Mouse (Mus musculus): ENCODE results near the gene Agbl4. TPM values are rescaled to one million over a fixed set of nuclear protein-coding genes. Genes with fewer than 3 reads are reported as not detected.
A peak's percentile ranks its signal among the peaks of the same experiment; 100 is the strongest.

Gene Agbl4
- total RNA-seq, 2 experiments from 2014 or later, result 4.6 to 5.2 TPM

DNA sequence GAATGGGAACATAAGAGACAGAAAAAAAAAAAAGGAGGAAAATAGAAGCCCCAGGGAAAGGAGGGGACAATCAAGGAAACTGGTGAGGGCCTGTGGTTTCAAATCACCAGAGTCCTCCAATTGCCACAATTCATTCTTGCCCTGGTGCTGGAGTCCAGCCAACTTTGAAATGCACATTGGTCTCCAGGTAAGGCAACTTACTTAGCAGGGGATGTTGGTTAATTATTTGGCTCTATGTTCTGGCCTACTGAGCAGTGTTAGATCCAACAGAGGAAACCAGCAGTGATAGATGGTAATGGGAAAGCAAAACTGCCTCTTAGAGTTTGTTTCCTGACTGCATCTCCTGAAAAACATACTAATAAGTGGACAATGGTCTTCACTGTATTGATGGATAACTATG, 979.7 kb downstream of the Agbl4 start:
- intact Hi-C loops (cut with DNase I), result no loop called here
- no peak for DNase-seq

DNA sequence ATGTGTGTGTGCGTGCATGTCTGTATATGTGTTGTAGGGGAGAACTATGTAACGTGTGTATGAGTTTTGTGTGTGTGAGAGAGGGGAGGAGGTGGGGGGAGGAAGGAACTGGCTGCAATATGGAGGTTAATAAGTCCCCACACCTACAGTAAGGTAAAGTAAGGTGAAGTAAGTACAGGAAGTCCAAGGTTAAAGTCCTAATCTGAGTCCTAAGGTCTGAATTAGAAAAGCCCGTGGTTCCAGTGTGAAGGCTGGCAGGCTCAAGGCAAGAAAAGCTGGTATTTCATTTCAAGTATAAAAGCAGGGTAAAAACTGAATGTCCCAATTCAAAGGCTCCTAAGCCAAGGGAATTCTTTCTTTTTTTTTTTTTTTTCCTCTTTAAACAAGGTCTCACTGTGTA, 980.6 kb downstream of the Agbl4 start:
- DNase-seq, result no peak
- intact Hi-C loops (cut with DNase I), result no loop called here

DNA sequence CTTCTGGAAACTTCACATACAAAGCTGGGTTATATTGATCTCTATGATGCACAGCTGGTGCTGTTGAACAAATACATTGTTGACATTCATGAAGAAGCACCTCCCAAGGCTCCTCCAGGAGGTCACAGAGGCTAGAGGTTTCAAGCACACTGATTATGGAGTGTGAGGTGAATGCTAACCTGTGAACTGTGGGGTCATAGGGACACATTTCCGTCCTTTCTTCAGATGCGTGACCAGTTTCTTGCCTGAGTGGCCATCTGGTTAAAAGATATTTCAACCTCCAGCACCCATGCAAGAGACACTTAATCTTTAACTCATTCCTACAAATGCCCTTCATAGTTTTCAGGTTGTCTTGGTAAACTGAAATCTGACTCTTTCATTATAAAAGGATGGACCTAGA, 985.6 kb downstream of the Agbl4 start:
- no peak for DNase-seq
- intact Hi-C loops (cut with DNase I), result no loop called here

DNA sequence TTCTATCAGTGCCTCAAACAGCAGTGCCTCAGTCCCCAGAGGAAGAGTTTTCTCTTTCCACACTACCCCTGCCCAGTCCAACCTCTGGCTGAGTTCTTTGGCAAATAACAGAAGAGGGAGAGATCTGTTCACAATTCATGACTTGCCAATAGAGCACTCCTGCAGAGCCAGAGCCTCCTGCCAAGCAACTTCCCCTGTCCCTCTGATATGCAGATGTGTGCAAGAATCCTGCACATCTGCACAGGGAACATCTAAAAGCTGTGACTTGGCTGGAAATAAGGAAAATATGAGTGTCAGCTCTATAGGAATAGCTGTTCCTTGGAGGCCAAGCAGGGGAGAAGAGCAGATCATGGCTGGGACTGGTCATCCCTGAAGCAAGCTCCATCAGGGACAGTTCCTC, 993.3 kb downstream of the Agbl4 start:
- DNase-seq, result no peak
- intact Hi-C loops (cut with DNase I), result no loop called here

DNA sequence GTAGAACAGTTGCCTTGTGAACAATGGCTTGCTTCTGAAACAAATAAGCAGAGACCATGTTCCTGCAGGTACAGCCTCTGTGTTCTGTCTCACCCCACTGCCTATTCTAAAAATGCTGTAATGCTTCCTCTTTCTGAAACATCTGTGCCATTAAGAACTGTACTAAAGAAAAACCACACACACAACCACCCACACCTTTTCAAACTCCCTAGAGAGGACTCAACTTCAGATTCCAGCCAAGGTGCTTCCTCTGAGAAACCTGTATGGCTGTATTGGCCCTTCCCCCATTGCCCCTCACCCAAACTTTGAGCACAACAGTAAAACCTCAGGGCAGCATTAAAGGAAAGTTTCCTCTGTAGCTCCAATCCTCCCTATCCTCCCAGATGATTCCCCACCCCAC, 1002.3 kb downstream of the Agbl4 start:
- intact Hi-C loops (cut with DNase I), result no loop called here
- no peak for DNase-seq

DNA sequence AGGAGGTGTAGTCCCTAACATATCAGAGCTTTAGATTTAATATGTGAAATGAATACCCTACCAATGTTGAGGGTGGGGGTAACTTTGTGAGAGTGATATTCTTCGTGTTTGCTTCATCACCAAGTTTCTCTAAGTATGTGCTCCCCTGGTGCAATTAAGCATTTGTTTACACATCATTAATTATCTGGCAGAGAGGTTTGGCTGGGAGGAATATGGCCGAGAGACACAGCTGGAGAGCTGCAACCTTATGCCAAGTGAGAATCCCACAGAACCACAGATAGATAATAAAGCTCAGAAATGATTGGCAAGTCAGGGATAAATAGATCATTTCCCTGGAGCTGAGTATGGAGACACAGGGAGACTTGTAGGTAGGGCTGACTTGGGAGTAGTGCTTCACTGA, 1003.2 kb downstream of the Agbl4 start:
- intact Hi-C loops (cut with DNase I), result no loop called here
- DNase-seq, result peak; percentile 8

DNA sequence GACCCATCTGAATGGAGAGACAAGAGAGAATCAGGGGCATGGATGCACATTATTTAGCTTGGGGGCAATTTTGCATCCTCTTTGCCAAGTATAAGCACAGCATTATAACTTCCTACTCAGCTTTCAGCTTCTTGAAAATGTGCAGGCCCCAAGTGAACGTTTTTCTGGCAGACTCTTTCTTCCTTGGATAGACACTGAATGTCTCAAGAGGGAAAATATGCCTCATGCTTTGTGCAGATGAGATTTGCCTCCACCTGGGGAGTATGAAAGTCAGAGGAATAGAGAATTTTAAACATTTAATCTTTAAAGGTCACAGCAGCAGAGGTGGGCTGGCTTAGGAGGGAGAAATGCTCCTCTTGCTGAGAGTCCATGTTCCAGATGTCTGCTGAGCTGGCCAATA, 1005.8 kb downstream of the Agbl4 start:
- intact Hi-C loops (cut with DNase I), result no loop called here

DNA sequence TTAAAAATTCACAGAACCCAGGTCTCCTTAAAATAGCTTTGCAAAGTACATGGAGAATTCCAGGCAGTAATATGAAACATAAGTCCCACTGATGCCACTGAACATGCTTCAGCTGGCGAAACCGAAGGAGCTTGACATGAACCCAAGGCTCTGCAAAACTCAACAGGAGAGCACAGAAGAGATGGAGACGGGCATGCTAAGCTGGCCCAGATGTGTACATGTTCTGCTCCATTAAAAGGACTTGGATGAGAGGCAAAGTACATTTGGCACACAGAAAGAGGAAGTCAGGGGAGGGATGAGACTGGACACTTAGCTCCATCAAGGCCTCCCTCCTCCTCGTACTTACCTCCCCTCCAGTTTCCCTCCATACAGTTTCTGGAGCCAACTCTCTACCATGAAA, 1013.3 kb downstream of the Agbl4 start:
- intact Hi-C loops (cut with DNase I), result no loop called here
- DNase-seq, result no peak

More for the DNA sequence above, 1005.8 kb downstream of the Agbl4 start:
- no peak for DNase-seq

DNA sequence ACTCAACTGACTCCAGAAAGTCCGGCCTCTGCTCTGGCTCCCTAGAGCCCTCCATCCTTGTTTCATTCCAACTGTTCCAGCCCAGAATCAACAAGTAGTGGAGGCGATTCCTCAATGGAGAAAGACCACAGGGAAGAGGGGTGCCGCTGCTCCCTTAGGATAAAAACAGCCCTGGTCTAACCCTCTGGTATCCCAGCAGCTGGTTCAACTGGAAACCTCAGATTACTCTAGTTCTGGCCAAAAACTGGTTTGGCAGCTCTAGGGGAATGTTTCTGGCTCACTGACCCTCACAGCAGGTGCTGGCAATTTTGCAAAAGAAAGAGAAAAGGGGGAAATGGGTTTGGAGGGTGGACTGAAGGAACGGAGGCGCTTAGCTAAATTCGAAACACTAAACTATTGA, 1016.9 kb downstream of the Agbl4 start:
- intact Hi-C loops (cut with DNase I), result no loop called here
- peak; percentile 63 for DNase-seq

DNA sequence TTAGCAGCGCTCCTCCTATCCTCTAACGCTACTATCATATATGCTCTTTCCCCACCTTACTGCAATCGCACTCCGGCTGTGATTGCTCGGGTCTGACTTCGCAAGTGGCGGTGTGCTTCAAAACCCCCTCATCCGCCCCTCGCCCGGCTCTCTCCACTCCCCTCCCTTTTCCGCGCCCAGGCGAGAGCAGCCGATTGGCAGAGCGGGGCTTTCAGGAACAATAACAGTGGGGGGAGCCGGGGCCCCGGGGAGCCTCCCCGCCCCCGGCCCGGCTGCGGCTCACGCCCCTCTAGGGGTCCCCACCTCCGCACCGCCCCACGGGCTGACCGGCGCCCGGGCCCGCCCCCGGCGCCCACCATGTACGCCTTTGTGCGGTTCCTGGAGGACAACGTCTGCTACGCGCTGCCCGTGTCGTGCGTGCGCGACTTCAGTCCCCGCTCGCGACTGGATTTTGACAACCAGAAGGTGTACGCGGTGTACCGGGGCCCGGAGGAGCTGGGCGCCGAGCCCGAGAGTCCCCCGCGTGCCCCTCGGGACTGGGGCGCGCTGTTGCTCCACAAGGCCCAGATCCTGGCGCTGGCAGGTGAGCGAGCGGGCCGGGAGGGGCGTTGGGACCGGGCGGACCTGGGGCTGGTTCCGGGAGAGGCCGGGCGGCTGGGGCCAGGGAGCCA, 1017.5 kb downstream of the Agbl4 start, which contains the start of gene Bend5:
TSS of gene Bend5 (plus strand) at position 189 of the 671 bp plus-strand sequence.
- intact Hi-C loops (cut with DNase I), result no loop called here
- peak; percentile 71 for DNase-seq

DNA sequence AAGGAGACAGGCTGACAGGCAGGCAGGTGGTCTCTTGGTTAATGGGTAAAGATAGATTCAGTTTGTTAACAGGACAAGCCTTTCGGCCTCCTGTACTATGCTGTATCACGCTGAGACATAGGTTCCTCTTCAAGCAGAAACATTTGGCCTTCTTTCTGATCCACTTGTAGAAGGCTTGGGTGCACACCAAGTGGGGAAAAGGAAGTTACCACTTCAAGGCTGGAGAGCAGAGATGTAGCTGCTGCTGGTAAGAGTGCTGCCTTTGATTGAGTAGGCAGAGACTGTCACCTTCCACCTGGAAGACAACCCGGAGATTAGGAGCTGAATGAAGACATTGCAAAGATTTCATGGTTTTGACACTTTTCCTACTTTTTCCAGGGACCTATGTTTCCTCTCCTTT, 1018.7 kb downstream of the Agbl4 start:
- intact Hi-C loops (cut with DNase I), result no loop called here
- DNase-seq, result no peak

DNA sequence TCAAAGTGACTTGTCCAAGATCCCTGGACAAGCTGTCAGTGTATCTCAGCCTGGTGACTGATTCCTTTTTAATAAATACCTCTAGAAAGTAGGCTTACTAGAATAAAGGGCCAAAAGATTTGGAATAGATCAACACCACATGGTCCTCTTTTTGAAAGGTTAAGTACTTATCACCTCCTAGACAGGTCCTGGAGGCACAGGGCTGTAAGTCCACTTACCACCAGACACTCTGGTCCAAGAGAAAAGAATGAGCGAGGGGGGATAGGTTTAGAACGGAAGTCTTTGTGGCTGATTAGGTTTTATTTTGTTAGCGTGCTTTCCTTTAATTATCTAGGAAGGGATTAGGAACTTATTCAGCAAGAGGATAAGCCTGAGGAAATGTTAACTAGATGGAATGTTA, 1019.1 kb downstream of the Agbl4 start:
- no peak for DNase-seq
- intact Hi-C loops (cut with DNase I), result no loop called here

DNA sequence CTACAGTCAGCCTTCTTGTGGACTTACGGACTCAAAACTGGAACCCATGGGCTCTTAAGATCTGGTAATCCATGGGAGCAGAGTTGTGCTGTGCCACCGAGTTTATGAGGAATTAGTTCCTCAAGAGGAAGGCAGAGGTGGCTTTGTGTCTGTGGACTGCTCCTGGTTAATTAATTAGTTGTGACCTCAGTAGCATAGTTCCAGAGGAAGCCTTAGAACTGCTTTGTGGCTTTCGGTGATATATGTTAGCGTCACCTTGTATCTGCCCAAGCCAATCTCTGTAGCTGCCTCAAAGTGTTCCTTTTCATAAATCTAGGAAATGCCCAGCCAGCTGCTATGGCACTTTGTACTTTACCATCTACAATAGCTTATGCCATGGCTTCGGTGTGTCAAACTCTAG, 1020.3 kb downstream of the Agbl4 start:
- intact Hi-C loops (cut with DNase I), result no loop called here
- no peak for DNase-seq

DNA sequence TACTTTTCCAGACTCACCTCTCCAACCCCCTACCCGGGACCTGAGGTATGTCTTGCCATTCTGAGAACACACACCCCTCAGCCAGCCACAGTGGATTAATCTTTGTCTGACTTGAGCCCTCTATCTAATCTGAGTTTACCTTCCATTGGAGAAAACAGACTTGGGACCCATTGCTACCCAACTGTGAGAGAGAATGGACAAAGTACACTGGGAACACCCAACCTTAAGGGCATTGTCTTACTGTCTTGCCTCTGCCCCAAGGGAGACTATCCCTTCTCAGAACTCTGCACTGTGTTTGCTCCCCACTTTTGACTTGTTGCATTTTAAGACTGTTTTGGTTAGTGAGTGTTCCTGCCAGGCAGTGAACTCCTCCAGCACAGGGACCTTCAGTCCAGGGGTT, 1022.0 kb downstream of the Agbl4 start:
- intact Hi-C loops (cut with DNase I), result no loop called here
- no peak for DNase-seq

DNA sequence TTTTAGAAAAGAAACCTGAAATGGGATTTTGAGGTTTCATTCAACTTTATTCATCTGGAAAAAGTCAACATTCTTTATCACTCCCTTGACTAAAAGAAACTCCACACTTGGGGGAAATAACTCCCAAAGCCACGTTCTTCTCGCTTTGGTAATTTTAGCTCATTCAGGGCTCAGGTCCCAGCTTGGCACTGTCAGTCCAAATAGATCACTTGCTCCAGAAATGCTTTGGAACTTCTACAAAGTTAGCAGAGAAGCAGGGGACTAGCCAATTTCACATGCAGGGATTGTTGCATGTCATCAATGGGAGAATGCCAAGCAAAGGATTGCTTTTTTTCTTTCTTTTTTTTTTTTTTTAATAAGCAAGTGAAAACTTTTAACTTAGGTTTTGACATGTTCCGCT, 1022.6 kb downstream of the Agbl4 start:
- intact Hi-C loops (cut with DNase I), result no loop called here
- DNase-seq, result no peak

DNA sequence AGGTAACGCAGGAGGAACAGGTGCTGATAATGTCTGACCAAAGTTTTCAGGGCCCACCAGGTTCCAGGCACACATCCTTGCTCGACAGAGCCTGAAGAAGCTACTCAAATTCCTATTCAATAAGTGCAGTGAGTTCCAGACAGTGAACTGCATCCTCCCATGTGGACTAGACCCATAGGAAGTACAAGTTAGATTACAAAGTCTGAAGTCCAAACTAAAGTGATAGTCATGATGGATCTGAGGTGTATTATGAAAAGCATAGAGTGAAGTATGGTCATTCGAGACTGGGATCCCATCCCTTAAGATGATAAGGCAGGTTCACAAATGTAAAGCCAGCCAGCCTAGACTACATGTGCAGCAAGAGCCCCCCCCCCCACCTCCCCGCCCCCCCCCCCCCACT, 1023.5 kb downstream of the Agbl4 start:
- intact Hi-C loops (cut with DNase I), result no loop called here
- no peak for DNase-seq

DNA sequence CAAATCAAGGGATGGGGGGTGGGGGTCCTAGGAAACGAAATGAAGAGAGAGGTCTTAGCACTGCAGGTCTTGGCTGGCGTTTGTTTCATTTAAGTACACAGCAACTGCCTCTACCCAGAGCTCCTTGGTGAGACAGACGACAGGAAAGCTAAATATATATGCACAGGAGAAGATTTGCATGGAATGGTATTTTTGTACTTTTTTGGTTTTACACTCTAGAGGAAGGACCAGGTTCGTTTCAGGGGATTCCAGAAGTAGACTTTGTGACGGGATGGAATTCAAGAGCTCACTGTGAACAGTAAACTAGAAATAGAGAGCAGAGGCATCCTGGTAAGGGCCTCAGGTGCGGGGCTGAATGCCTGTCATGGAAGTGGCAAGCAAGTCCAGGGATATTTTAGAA, 1024.3 kb downstream of the Agbl4 start:
- intact Hi-C loops (cut with DNase I), result no loop called here
- no peak for DNase-seq

DNA sequence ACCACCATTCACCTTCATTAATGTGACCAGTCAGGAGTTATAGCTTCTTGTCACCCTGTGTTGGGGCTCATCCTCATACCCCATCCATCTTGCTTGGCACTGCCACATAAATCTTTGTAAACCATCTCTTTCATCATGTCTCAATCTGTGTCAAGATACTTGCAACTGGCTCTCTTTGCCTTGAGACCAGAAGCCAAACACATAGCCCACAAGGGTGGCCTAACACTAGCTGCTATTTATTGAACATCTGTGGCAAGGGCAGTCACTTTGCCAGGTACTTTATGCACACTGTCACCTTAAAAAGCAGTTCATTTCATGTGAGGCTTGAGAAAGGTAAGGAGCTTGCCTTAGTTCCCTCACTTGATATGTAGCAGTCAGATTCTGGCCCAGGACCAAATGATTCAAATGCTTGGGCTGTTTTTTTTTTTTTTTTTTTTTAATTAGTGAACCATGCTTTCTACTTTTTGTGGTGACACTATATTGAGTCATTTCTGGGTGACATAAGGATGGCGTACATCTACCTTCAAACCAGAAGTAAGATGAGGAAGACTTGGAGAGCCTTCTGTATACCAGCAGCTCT, 1027.0 kb downstream of the Agbl4 start:
- no peak for DNase-seq
- intact Hi-C loops (cut with DNase I), result no loop called here

DNA sequence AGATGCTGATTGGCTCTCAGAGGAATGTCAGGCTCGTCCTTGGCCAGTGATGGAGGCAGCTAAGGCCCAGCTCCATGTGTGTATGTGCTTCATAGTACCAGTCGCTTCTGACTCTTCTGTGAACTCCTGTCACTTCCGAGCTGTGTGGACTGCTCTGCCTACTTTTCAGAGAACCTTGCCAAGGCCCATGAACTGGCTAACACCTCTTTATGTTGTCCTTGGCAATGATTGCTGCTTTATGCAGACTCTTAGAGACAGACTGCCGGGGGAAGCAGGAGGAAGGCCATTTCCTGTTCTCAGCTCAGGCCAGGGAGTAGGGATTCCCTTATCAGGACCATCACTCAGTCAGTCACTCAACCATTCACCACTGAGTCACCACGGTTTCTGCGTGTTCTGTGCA, 1027.7 kb downstream of the Agbl4 start:
- intact Hi-C loops (cut with DNase I), result no loop called here

DNA sequence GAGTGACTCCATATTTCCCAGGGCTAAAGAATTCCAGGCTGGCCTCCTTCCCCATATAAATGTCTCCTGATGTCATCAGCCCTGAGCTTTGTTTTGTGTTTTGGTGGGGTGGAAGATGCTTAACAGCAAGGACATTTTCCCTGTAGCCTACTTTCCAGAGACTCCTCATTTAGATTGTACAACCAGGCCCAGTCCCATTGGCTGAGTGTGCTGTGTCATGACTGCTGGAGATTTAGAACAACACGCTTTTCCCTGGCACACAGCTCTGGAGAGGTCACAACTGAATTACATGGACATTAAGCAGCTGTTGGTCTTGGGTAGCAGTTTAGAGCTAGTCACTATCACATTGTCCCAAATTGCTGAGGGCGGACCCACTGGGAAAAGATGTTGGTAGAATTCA, 1033.7 kb downstream of the Agbl4 start:
- intact Hi-C loops (cut with DNase I), result no loop called here
- no peak for DNase-seq

More for the DNA sequence above, 1027.7 kb downstream of the Agbl4 start:
- DNase-seq, result no peak

DNA sequence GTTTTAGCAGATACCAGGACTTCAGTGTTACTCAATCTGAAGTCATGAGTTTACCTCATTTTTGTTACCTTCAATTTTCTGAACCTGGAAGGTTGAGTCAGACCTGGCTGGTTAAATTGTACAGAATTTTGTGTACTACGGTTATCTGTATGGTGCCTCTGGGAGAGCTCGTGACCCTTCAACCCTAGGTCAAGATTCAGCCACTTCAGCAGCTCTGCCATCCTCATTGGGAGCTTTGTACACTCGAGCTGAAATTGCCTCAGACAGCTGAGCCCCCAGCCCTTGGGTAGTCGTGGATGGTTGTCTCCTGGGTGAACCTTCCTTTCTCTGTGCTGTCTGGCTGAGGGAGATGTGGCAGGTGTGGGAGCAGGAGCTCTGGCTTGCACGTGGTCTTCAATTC, 1034.6 kb downstream of the Agbl4 start:
- no peak for DNase-seq
- intact Hi-C loops (cut with DNase I), result no loop called here

DNA sequence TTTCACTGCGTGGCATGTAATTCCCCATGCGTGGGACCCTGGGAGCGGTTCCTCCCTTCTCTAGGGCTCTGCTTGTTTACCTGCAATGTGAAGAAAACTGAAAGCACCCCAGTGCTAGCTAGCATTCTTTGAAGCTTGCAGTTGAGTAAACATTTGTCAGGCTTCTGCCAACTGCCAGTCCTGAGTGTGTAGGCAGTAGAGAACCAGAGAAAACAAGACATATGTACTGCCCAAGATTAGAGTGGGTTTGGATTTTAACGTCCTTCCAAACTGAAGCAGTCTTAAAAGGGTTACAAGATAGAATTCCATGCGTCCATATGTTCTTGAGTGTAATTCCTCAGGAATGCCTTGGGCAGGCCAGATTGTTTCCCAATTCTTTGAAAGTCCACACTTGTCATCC, 1035.0 kb downstream of the Agbl4 start:
- intact Hi-C loops (cut with DNase I), result no loop called here
- no peak for DNase-seq

DNA sequence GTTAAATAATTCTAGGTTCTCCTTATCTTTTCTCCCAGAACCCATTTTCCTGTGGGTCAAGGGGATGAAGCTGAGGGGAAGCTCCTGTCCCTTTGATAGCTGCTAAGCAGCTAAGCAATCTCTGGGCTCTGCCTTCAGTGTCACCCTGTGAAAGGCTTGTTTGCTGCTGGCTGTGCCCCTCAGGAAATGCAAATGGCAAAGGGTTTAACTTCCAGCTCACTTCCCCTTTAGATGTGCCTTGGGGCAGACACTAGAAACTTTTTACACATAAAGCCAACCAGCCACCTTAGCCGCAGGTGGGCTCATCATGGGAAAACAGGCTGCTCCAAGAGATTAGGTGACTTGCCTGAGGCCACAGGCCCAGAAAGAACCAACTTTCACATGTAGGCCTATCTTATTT, 1044.2 kb downstream of the Agbl4 start:
- no peak for DNase-seq
- intact Hi-C loops (cut with DNase I), result no loop called here

All from left cerebral cortex, postnatal 4 days (tissue).